Mouse (Mus musculus) retina, postnatal 1 day (tissue): ENCODE data around the gene Art3.

Experiments
- DNase-seq: peaks from one replicate; pipeline ENCODE4 v3.0.0-alpha.2; 2012

Art3 gene

DNA sequence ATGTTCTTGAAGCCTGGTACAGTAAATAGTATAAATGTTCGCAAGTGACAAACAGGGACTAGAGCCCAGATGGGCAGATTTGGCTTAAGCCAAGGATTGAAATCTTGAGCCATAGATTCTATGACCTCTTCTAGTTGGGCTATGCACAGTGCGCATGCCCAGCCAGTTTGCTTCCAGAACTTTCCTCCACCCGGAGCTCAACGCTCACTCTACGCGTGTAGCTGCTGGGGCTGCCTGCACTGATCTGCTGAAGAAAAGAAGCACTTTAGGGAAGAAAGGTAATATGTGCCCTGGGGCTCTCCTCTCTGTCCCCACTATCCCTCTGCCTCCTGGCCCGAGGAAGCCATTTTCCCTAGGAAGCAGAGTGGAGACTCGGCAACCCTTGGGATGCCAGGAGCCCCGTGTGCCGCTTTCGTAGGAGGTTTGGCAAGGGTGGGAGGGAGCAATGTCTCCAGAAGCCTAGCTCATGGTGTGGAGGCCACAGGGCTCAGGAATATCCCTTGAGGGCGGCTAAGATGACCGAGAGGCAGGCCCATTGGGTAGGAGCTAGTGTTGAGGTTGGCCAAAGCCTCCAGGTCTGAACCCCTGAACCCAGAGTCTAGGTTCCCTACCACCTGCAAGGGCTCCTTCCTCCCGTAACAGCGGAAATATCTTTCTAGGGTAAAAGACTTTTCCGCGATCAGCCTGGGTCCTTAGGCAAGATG, at the start of gene Art3:
TSS of gene Art3 (plus strand) at position 193 of the 704 bp plus-strand sequence.
- no peak for DNase-seq

DNA sequence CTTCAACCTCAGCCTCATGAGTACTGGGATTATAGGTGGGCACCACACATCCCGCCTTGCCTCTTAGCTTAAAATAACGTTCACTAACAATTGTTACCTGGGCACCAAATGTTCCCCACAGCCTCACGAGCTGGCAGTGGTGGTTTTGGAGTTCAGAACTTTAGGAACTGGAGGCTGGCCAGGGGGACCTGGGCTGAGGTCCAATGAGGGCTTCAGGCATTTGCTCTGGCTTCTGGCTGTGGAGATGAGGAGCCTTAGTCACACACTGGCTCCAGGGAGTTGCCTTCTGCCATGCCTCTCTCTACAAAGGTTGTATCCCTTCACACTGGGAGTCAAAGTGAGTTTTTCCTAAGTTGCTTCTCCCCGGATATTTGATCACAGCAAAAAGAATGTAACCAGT, 49.1 kb upstream of the Art3 start:
- DNase-seq = no peak

DNA sequence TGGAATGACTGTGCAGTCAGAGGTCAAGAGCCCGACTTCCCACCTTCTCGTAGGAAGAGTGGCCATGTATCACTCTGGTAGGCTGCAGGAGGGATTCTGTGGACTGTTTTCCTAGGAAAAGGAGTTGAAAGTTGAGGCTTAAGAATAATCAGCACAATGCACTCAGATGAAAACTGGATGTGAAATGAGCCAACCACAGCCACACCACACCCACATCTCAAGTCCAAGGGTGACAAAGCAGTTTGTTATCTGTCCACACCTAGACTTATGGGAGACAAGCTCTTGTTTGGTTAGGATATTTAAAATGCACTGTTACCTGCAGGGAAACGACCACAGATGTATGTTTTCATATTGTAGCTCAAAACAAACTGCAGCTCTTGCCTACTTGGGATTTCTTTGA, 48.5 kb upstream of the Art3 start:
- no peak for DNase-seq

DNA sequence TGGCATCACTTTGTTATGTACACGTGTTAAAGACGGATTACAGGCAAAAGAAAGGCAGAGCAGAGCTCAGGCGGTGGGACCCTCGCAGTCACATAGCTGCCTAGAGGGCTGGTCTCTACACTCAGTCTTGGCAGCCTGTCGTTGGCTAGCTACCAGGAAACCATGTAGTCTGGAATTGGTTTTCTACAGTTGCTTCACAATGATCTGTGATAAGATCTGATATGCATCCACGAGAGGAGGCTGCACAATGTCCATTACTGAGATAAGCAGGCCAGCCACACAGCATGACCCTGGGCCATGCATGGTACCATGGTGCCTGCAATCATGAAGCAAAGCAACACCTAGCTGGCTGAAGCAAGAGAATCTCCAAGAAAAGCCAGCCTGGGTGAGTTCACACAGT, 43.8 kb upstream of the Art3 start:
- DNase-seq = no peak

DNA sequence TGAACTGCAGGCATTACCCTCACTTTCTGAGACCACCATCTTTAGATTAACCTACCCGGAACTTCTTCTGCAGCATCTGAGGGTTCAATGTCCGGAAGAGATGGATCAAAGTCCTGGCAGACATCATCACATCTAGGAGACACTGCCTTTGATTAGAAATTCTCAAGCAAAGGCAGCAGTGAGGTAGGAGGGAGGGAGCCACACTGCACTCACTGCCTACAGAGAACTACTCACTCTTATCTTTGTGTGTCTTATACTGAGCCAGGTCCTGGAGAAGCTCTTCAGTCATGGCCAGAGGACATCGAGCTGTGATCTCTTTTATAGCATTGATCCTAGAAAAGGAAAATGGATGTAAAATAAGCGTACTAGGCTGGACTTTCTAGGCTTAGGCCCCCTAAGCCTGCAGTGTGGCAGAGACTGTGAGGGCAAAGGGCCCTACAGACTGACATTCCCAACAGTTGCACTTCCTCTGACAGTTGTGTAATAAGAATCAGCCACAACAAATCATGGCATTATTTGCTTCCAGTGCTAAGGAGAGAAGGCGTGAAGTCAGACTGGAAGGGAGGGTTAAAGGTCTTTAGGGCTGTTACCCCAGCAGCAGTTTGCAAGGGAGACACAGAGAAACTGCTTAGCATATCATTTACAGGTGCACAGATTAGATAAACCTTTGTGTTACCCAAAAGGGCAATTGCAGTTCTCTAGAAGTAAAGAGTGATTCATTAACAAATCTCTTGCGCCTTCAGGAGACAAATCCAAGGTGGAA, 39.8 kb upstream of the Art3 start:
- no peak for DNase-seq

DNA sequence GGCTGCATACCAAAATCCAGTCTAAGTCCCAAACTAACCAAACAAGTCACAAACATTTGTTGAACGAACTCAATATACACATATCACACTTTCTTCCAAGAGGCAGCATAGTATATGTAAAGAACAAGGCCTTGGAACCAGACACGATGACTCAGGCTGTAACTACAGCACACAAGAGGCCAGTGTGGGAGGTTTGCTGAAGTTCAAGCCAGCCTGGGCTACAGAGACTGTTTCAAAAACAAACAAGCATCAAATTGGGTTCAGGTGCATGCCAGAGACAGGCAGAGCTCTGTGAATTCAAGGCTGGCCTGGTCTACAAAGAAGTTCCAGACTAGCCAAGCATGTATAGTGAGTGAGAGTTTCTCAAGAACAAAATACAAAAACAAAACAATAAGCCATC, 37.1 kb upstream of the Art3 start:
- no peak for DNase-seq

DNA sequence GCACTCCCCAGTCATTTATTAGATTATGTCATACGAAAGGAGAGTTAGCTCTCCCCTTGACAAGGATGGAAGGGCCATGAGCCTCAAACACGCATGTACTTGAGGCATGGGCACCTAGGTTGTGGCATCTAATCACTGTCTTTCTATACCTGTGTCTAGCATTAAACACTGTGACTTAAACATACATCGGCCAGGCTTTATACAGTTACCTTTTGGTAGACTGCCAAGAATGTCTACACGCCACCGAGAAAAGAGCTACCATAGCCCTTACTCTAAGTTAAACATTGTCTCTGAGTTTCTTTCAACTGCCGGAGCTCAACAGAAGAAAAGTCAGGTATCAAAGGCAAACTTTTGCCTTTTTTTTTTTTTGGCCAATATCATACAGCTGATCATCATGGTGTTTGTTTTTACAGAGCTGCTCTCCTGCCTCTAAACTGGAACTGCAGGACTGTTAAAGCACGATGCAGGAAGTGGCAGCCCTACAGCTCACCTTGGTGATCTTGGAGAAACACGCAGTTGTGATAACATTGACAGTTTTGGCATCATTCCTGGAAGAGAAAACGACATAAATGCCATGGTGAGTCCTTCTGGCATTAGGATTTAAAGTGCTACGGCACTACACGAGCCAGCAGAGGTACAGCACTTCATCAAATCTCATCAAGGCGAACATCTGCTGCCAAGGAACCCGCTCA, 29.3 kb upstream of the Art3 start:
- DNase-seq = no peak

DNA sequence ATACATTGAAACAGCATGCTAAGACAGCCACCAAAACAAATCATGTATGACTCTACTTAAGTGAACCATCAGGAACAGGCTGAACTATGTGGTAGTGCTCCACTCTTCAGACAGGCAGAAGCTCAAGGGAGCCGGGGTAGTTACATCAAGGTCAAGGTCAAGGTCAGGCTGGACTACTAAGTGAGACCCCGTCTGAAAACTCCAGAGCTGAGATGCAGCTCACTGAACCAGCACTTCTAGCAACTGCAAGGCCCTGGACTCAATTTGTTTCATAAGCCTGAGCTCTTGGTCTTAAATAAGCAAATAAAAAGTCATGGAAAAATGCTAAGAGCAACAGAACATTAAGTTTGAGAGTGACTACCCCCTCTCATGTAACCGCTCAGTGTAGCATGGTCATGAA, 27.3 kb upstream of the Art3 start:
- no peak for DNase-seq

DNA sequence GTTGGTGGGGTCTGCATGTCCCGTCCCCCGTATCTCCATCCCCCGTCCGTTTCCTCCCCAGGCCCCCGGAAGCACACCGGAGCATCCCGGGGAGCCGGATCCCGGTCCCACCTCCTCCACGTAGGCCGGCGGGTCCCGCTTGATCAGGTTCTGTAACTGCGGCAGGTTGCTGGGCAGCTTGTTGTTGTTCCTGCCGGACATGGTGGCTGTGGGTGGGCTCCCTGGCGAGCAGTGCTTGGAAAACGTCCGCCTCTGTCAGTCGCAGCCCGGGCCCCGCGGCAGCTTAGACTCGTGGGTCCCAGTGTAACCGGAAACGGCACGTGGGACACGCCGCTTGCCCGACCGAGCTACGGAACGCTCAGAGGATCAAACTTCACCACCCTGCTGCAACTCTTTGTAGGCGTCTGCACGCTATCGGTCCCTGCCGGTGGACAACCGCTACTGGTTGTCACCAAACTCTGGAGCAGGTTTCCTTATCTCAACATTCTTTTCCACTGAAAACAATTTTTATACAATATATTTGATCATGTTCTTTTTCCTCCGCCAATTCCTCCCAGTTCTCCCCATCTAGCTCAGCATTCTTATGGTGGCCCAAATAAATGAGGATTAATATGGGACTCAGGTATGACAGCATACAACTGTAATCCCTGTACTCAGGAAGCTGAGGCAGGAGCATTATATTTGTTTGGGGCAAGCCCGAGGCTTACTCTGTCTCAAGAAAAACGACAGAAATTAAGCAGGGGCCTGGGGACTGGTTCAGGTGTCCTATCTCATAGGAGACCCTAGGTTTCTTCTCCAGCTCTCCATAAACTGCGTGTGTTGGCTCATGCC, 21.7 kb upstream of the Art3 start, which contains the start of gene Sdad1:
TSS of gene Sdad1 (minus strand) at position 799 of the 831 bp plus-strand sequence.
- DNase-seq = peak; percentile 97

DNA sequence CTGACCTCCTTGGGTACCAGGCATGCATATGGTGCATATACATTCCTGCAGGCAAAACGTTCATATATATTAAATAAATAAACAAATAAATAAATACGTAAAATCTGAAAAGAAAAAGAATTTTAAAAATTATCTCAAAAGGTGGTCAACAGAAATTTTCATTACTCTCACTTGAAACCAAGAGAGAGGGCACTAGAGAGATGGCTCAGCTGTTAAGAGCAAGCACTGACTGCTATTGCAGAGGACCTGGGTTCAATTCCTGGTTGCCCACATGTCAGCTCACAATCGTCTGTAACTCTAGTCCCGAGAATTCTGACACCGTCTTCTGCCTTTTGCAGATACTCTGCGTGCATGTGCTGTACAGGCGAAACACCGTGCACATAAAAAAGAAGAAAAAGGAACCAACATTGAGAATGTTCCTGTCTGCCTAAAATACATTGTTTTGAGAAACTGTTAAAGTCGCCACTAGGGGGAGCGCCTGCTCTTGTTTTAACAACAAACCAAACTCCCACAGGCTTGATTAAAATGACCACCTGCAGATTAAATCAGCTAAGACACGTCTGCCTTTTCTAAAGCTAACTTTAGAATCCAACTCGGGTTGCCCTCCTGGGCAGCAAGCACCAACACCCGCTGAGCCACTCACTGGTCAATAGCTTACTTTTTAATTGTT, 19.4 kb upstream of the Art3 start:
- DNase-seq = peak; percentile 90

DNA sequence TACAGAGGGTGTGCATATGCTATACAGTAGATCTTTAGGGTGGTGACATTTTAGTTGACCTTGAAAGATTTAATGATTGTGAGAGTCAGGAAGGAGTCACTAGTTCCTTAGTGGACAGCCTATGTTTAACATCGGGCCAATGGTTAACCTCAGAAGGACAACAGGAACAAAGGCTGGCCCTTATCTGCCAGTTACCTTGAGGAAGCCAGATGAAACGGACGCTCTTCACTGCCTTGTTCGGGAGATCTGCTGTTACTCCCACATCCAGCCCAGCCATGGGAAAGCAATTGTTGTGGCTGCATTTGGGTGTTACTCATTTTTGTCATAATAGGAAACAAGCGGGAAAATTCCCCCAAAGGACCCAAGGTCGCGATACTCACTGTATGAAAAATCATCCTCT, 17.9 kb upstream of the Art3 start:
- DNase-seq = no peak

DNA sequence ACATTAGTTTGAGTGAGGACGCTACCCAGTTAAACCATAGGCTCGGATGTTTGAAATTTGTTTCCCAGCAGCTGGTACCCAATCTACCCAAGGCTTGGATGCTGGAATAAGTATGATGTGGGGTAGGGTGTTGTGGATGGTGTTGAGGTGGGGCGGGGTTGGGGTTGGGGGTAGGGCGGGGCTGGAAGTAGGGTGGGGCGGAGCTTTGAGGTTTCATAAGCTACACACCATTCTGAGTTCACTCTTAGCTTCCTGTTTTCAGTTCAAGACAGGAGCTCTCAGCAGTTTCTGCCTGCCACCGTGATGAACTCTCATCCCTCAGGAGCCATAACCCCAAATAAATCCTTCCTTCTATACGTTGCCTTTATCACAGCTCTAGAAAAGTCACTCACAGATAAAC, 13.5 kb upstream of the Art3 start:
- DNase-seq = no peak

DNA sequence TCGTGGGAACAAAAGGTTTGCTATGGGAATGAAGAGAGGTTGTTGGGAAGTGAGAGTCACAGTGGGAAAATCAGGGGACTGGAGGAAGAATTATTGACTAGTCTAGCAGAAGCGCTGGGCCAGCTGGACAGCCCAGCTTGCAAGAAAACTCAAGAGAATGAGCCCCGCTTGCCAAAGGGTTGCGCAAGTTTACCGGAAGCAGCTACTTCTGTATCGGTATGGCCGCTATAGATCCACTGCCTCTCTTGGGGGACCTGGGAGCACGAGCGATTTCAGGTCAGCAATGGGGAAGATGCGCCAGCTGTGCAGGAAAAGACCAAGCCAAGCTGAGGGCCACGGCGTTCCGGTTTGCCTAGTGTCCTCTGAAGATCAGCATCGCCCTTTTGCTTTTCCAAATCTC, 13.0 kb upstream of the Art3 start:
- no peak for DNase-seq

DNA sequence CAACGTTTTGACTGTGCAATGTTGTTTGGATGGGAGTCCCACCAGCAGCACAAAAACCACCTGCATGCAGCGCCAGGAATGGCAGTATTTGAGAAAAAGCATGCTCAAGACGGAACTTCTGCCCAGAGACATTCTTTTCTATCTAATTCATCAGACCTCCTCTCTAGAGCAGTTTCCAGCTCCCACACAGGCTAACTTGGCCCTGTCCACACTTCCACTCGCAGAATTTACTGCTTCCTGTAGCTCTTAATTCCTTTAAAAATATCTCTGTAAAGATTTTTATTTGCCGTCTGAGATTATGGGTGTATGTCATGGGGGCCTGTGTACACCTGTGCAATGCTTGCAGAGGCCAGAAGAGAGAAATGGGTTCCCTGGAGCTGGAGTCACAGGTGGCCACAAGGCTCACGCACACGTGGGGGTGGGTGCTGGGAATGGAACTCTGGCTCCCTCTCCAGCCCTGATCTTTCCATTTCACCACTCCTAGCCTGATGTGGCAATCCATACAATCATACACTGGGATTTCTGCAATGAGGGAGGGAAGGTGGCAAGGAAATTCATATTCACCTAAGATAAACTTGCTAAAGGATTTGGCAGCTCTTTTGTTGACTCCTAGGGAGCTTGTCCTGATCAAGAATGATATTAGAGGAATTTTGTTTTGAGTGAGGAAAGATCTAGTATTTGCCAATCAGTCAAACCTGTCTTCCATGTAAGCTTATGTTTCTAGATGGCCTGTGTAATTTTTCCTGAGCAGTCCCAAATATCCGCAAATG, 9.8 kb upstream of the Art3 start:
- DNase-seq = no peak

DNA sequence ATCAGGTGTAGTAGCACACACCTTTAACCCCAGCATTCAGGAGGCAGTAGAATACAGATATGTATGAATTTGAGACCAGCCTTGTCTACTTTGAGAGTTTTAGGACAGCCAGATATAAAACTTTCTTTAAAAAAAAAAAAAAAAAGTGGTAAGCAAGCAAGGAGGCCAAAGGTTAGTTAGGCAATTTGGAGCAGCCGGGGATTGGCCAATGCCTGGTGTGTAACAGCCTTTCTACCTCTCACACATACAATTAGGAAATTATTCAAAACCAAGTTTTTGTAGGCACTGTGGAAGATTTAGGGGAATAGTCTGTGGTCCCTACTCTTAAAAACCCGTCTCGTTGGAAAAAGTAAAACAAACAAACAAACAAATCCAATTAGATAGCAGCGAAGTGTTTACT, 9.0 kb upstream of the Art3 start:
- DNase-seq = no peak

DNA sequence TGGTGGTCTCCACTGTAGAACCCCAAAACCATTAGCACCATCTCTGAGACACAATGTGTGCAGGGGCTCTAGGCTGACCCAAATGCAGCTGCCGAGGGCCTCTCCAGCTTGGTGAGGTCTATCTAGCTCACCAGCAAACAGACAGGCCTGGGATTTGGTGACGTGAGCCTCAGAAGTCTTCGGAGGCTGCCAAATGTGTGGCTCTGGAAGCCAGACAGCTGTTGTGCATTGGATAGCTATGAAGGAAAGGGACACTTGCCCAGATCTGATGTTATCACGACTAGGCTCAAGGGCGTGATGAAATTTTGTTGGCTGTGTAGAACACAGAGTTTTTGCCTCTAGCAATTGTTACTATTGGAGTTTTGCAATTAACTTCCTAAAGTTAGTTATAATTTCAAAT, 8.4 kb upstream of the Art3 start:
- DNase-seq = no peak

DNA sequence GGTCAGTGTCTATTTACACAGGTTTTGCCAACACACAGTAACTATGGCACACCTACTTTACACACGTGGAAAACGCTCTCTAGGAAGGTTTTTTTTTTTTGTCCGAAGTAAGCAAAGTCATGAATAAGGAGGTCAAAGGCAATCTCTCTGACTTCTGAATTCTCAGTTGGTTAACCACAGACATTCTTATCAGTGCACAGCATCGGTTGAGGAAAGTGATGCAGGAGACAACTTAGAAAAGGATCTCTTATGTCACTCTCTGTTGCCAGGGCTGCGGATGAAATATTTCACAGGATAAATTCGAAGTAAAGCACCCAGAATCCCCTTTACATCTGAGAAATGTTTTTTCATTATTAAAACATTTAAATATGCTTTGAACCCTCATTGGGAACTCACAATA, 4.3 kb upstream of the Art3 start:
- no peak for DNase-seq

DNA sequence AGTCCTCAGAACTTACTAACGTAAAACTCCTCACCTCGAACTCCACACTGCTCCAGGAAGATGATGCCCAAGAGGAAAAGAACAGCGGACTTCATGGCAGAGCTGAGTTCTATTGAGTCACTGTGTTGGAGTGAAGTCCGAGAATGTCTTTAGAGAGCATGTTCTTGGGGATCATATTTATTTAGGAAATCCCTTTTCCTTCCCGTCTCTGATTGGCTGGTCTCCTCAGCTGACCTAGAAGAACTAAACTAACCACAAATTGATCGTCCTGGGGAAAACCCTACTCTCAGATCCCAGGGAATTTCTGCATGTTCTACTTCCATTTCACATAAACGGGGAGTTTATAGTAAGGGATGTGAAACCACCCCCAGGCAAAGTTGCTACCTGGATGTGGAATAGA, 3.7 kb upstream of the Art3 start, which contains the start of gene Cxcl9:
TSS of gene Cxcl9 (minus strand) at position 151 of the 400 bp plus-strand sequence.
- no peak for DNase-seq

DNA sequence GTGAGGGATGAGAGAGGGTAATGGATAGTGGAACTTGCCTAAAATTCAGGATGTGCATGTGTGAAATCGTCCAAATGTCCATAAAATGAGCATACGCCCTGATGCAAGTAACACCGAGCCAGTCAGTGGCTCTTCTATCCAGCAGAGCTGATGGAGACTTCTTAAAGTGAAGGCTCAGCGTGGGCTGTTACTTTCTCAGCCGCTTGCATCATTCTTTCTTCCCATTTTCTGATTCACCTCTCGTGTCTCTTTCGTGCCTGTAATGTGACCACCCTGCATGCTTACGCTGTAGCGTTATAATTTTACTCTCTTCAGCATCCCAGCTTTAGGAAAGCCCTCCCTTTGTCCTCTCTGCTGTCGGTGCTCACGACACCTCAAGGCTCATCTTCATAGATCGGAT, 505 bp upstream of the Art3 start:
- no peak for DNase-seq

DNA sequence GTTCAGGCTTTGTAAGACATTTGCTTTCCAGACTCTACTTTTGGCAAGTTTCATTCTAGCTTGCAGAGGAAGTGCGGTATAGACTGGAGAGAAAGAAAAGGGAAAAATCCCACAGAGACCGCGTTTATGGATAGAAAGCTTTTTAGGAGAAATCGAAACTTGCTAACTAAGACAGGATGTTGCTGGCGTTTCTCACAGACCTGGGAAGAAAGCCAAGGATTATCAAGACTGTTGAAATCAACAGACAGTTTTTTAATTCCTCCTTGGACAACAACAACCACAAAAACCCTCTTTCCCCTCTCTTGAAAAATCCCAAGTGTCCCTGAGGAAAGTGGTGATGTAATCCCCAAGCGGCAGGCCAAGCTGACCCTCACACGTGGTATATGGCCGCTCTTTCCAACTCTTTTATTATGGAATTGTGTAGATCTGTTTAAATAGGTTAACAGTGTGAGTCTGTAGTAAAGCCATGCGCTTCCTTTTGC, 773 bp downstream of the Art3 start:
- DNase-seq = no peak

DNA sequence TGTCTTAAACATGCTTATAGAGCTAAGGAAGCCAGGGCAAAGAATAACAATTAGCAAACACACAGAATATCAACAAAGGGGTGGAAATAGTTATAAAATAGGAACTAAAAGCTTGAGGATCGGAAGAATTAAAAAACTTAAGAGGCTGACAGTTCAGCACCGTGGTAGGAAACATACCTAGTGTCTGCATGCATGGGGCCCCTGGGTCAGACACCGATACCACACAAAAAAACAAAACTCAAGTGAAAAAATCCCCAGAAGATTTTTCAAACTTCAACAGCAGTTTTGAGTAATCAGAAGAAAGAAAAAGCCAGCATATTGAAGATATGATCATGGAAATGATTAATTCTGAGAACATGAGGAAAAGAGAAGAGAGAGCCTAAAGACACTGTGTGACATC, 5.1 kb downstream of the Art3 start:
- DNase-seq = no peak
